Mouse (Mus musculus) stomach, embryonic 14.5 days (tissue): ENCODE measurements around the gene Steap2. TPM values are rescaled to one million over a fixed set of nuclear protein-coding genes. Genes with fewer than 3 reads are reported as not detected.

ENCODE experiments used
- polyA plus RNA-seq: library from polyadenylated mRNA; unstranded; fragments of >200 nt; fragmentation: Nextera tagmentation; extraction: Ambion mirVana; gene quantifications from 2 replicates; pipeline ENCODE4 v1.2.1, GENCODE M21; 2014

Gene Steap2
- polyA plus RNA-seq, 1 experiment from 2014 or later = 10.0 TPM

Other genes with a start within 250 kb of the Steap2 start
- gene 1700015F17Rik, start 215.4 kb downstream of the Steap2 start, polyA plus RNA-seq = not detected in 2 replicates
- 21.4 and 24.6 TPM in 2 replicates for gene Cldn12, start 179.6 kb downstream of the Steap2 start, polyA plus RNA-seq
- 27.6 and 30.6 TPM in 2 replicates for gene Gtpbp10, start 135.0 kb downstream of the Steap2 start, polyA plus RNA-seq
- gene Gm8773, start 120.8 kb downstream of the Steap2 start, polyA plus RNA-seq = 1.6 and 2.1 TPM in 2 replicates
- gene Cfap69, start 30.3 kb downstream of the Steap2 start, polyA plus RNA-seq = 3.4 and 4.0 TPM in 2 replicates
- 12.0 and 14.4 TPM in 2 replicates for gene Steap1, start 54.7 kb upstream of the Steap2 start, polyA plus RNA-seq